Mouse (Mus musculus) mature B cell (primary cell): ENCODE data around the gene Zfp503.

Source experiments
- in situ Hi-C: fragments of 300-500 bp; cut with MboI; formaldehyde crosslinking; loops from 2 replicates; pipeline ENCODE4 v1.14.3; 2019

The Zfp503 gene

DNA sequence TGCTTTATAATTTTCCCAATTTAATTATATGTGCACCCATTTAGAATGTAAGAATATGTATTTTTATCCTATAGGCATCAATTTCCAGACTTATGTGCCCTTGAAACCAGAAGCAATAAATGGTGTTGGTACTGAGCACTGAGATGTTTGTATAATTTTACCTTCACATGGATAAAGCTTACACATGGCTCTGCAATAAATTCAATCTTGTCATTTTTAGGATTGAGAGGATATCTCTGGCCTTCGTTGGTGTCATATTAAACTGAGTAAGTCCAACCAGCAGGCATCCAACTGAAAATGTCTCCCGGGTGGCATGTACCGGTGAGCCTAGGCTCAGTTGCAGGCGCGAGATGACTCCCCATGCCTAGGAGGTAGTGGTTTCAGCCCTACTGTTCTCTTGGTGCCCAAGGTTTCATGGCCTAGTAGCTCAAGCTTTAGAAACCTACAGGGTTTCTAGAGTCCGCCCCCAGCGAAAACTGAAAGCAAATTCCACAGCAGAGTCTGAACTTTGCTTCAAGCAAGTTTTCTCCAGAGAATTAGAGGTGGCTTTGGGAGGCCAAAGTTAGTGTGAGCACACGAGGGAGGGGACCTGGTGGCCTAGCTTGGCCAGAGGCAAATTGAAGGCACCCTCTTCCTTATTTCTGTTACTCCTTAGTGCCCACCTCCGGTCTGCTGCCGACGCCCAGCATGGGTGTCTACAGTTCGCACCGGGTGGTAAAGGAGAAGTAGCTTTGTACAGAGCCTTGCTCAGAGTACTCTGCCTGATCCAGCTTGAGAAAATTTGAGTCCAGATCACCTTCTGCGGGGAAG lies 4.1 kb upstream of the Zfp503 start:
- in situ Hi-C loops: no loop called here

DNA sequence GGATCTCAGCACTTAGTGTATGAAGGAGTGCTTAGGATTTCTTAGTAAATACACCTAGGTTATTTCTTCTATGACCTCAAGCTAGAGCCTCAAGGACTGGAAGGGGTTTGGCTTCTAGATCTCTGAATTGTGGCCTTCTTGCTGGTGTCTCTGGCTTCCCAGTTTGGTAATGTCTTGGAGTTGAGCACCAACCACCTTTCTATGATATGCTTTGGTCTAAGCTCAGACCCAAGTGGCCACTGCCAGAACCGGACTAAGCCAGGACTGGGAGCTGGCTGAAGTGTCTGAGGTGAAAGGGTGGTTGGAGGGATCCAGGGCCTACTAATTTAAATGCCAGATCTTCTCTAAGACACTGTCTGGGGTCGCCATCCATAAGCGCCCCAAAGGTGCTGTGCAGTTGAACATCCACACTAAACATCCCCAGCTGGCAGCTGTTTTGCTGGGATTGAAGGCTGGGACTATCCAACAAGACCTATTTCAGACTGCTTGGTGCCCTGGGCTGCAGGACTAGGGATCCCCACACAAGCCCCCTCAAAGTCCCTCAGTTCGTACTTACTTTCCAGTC lies 3.0 kb upstream of the Zfp503 start:
- in situ Hi-C loops: no loop called here

DNA sequence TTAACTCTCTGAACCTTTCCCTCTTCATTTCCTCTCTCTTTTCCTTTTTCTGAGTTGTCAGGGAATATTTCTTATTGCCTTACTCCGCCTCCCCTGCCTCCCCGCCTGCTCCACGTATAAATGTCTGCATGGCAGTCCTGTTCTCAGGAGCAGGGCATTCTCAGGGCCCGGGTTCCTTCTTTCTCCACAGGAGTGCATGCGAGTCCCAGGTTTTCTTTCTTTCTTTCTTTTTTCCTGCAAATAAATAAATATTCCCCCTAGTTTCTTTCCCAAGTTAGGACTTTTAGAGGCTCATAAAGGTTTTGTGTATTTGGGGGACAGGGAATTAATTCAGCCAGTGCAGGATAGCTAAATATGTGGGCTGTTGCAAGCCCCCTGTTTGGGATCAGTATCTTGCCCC lies 2.5 kb upstream of the Zfp503 start:
- in situ Hi-C loops: no loop called here

DNA sequence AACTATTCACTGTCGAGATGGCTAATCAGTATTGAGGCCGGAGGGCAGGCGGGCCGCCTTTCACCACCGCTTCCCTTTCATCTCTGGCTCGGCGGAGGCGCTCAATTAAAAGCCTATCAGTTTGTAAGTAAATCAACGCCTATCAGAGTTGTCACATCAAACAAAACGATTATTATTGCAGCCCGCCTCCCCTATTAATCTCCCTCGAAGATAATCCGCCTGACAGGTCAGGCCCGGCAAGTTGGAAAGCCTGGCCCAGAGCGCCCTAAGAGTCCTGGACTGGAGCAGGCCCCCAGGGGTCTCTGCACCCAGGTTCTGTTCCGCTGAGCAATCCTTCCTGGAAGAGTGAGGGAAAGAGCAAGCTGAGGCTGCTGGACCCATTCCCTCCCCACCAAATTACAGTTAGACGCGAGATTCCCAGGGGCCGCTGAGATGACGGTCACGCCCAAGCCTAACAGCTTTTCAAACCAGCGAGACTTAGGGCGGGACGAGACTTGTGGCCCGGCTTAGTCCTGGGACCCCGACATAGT lies 1.9 kb upstream of the Zfp503 start:
- in situ Hi-C loops: no loop called here

DNA sequence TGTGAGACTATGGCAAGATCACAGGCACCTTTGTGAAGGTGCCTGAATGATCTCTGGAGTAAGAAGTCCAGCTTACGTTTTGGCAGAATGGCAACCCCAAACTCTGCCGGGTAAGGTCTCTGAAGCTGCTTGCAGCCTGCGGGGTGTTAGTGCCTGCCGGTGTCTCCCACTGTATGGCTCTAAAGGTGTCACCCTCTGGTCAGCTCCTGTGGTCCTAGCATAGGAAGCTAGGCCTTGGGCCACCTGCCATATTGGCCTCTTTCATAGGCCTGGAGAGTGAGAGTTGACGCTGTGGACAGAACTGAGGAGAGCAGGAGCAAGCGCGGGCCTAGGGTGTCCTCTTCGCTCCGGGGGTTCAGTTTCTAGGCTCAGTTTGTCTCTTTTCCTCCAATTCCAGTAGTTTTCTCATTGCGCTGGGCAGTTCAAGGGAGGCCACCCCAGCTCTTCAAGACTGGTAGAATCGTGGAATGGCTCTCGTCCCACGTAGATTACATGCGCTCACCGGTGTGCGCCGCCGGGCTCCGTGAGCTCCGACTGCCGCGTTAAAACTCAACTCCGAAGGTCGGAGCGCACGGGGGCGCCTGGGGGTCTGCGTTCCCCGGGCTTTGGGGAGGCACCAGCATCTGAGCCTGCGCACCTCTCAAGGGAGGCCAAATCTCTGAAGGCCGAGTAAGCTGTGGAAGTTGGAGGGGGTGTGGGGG lies 1.1 kb upstream of the Zfp503 start:
- in situ Hi-C loops: no loop called here

DNA sequence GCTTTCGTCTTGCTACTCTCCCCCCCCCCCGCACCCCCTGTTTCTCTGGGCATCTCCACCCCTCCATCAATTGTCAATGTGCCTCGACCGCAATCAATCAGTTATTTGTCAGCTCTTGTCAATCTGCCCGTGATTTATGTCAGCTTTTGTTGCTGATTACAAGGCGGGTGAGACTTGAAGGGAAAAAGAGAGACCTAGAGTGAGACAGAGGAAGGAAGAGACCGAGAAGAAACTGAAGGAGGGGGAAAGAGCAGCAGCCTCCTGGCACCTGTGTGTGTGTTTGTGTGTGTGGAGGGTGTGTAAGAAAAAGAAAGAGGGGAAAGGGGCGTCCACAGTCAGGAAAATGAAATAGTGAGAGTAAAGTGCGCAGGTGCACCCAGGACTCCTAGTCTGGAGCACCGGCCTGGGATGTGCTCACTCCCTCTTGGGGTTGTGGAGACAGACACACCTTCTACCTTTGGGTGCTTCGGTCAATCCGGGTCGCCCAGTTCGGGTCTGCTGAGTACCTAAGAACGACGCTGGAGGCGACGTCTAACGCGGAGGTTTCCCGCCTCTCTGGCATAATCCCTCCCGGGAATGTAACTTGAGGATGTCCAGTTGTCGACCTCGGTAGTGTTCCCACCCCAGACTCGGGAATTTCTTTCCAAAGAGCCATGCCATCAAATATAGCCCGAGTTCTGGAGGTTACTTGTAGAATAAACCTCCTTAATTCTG lies 667 bp downstream of the Zfp503 start:
- in situ Hi-C loops: no loop called here

DNA sequence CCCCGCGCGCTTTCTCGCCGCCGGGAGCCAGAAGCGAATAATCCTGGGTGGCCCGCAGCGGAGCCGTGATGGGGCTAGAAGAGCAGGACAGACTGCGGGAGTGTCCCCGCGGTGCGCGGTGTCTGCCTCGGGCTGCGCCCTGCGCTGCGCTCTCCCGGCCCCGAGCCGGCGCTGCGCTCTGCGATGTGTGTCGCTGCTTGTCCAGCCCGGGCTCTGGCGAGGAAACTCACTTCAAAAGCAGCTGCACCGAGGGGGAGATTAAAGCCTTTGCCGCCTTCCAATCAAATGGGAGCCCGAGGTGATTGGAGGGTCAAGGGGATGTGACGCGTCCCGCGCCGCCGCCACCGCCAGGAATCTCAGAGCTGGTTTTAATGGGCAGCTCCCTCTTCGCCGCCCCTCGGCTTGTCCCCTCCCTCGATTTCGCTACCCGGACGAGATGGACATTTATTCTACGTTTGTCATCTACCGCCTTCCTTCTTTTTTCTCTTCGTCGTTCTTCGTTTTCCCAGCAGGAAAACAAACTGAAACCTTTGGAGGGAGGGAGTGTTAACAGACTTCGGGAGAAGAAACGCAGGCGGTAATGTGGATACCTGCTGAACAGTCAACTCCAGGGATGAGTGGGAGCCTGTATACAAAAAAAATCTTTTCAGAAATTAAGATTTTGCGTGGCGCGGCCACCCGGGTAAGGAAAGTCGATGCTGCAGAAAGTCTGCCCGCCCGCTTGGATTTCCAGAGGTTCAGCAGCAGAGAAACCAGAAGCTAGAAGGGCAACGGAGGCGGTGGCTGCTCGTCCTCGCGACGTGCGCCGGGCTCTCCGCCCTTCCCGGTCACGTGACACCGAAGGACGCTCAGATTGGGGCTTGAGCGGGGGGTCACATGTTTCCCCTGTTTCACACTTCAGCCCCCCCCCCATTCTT lies 1.5 kb downstream of the Zfp503 start:
- in situ Hi-C loops: no loop called here

DNA sequence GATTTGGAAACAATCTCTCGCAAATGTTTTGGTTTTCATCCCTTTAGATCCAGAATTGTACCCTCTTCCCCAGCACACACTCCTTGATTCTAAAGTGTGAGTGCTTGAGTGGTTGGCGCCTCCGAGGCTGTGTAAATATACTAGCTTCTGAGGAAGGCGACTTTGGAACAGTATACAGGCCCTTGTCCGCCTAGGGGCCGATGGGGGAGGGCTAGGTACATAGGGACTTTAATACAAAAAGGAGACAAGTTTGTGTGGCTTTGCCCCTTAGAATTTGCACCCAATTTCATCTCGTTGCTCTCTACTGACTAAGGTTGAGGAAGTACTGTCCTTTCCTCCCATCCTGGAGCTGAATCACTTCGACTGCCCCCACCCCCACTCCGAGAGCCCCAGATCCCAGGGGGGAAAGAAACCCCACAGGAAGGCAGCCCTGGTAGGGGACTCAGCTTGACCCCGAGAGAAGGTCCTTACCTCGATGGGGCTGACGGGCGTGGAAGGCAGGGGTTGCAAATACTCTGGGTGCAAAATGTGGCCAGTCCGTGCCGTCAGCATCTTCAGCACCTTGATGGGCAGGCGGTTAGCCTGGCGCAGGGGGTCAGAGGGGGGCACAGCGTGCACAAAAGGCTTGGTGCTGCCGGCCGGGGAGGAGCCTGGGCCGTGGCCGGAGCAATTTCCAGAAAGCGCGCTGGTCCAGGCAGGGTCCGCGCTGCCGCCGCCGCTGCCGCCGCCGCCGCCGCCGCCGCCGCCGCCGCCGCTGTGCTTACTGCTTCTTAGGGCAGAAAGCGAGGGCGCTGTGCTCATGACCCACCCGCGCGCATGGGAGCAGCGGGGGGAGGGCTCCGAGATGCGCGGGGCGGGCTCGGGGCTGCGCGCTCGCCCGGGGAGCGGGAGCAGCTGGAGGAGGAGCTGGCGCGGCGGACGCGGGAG lies 2.4 kb downstream of the Zfp503 start:
- in situ Hi-C loops: no loop called here

DNA sequence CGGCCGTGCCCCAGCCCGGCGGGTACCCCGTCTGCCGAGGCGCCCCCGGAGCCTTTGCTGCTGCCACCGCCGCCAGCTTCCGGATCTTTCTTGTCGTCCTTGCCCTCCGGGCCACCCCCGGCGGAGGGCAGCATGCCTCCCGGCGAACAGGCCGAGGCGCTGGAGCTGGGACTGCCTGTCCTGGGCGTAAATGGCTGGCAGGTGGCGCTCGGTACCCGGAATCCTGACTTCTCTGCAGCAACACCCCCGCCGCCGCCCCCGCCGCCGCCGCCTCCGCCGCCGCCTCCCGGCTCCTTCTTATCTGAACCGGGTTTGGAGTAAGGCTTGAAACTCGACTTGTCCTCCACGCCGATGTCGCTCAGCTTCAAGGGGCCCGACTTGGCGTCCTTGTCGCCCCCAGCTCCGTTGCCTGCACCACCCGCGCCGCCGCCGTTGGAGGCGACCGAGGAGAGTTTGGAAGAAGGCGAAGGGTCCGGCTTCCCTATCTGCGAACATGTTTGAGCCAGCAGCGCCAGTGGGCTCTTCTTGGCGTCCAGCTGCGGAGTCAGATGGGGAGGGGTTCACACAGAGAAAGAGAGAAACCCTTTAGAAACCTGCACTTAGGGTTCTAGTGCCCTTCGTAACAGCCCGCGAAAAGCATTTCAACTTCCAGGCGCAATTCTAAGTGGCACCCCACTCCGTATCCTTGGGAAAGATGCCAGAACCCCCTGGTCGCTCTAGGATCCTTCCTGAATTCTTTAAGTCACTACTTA lies 3.2 kb downstream of the Zfp503 start:
- in situ Hi-C loops: no loop called here

DNA sequence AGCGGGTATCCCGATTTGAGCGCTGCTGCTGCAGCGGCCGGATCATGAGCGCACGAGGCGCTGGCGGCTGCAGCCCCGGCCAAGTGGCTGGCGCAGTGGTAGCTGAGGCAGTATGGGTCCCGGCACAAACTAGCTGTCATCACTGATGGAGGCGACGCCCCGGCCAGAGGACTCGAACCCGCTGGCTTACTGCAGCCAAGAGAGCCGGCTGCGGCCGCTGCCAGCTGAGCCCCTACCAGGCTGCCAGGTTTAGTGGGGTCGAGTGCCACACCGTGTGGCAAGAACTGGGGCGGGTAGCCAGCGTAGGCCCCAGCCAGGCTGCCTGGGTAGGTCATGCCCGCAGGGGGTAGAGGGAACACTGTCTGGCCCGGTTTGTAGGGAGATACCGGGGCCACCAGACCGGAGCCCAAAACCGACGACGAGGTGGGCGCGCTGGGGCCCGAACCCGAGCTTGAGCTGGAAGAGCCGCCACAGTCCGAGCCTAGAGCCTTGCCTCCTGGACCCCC lies 3.9 kb downstream of the Zfp503 start:
- in situ Hi-C loops: no loop called here

DNA sequence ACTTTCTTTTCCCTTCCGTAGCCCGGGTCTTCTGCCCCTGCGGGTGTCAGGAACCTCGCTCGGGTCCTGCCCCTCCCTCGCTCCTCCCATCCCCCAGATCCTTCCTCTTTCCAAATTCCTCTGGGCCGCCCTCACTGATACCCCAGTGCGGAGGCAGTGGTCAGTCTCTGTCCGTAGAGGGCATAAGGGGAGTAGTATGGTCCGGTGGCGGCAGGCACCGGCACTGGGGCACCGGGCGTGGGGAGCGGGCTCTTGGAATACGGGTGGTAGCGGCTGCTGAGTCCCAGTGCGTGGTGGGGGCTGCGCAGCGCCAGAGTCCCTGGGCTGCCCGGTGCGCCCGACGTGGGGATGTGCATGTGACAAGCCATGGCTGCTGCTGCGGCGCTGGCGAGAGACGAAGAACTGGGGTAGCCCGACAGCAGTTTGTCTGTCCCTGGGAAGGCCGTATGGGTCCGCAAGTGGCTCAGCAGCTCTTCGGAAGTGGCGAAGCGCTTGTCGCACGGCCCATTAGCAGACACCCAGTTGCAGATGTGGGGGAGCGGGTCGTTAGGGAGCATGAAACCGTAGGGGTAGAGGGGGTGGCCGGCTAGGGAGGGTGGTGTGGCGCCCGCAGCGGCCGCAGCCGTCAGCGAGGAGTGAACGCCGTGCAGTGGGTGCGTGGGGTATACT lies 4.5 kb downstream of the Zfp503 start:
- in situ Hi-C loops: no loop called here

DNA sequence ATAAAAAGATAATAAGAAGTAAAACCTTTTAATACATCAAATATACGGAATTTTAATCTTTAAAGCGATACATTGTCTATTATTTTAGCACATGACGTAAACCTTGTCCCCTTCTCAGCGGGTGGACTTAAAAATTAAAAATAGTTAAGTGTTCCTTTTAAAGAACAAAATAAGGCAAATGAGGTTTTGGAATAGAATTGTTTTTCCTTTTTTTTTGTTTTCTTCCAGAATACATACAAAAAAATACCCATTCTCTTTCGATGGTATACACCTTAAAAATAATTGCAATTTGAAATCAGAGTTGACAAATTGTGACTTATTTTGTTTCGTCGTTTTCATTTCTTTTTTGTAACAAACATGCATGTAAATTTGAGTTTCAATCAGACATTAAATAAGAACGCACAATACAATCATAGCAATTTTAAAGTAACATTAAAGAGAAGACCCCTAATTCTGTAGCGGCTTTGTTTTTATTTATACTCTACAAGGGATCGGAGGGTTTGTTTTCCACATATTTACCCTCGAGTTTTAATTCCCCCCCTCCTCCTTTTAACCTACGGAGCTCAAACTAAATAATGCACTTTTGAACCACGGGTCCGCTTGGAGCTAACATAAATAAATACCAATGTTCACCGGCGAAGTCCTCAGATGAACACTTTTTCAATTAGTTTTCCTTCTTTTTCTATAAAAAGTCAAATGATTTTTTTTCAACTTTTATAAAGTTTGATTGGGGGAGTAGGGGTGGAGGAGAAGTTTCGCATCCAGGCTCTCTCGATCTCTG lies 5.3 kb downstream of the Zfp503 start:
- in situ Hi-C loops: no loop called here

DNA sequence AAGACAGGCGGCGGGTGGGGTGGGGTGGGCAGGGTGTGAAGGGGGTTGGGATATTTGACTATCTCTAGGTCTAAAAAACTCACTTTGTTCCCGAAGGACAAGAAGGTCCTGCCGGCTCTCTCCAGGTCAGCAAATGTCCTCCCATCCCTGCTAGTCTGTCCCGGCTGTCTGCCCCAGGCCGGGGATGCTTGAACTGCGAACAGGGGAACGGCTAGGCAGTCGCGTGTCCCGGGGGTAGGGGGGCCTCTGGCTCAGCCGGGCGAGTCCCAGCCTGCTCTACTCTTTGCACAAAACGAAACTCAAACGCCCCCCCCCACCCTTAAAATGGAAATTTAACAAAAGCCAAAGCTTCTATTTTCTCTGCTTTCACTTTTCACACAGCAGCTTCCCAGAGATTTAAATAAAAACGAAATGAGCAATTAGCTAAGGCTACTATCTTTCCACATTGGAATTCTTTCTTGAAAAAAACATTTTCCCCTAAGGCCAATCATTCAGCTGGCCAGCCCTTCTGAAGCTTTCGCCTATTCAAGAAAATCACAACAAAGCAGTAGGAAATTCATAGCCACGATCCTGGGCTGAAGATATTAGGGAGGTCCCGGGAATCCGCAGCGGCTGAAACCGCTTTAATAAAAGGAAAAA lies 6.0 kb downstream of the Zfp503 start:
- in situ Hi-C loops: no loop called here

DNA sequence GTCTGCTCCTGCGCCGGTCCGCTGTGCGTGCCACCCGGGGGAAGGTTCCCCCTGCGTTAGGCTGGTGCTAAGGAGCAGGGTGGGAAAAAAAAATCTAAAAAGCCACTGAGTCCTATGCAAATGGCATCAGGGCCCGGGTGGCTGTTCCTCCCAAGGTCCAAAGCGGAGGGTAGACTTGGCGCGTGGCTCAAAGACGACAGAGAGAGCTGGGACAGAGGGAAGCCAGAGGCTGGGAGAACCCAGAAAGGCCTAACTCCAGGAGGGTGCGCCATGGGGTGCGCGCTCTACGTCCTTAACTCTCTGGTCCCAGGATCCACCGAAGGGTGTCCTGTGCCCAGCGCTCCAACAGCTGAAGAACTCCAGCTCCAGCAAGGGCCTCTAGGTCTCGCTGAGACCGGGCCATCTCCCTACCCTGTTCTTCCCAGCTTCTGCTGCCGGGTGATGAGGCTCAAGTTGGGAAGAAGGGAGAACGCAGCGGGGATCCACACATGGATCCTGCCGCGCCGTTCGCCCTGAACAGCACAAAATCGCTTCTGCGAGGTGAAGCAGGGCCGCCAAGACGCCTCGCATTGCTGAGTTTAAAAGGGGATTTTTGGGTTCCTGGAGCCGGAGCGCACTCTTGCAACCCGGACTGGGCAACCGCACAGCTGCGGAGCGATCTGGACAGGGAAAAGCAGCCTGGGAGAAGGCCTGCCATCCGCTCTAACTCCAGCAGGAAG lies 6.7 kb downstream of the Zfp503 start:
- in situ Hi-C loops: no loop called here

DNA sequence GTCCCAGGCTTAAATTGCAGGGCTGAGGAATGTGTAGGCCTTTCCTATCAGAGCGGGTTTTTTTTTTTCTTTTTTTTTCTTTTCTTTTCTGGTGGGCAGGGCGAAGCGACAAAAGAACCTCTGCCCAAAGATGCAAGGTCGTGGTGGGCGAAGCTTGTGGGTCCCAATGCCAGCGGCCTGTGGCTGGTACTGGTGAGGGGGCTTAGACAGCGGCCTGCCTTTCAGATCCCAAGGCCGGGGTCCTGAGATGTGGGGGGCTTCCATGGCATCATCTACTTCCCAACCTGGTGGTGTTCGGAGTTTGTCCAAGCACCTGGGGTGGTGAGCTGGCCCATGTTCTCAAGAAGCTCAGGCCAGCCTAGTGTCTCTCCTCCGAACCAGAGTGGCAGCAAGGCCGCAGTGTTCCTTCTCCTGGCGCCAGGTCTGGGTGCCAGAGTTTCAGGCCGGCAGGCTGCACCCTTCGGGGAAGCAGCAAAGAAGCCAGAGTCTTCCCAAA lies 7.3 kb downstream of the Zfp503 start:
- in situ Hi-C loops: no loop called here

DNA sequence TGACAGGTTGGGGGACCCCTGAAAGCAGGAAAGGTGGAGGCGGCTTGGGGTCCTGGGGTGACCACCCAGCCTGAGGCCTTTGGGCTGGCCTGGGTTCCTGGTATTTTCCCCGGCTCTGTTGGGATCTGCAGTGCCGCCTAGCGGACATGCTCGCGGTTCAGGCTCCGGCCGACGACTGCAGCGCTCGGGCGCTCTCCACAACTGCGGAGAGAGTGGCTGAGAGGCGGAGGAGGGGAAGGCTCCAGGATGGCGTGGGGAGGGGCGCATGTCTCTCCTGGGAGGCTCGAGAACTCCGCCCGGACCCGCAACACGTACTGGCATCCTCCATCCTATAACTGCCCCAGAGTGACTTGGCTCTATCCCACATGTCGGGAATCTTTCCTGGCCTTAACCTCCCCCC lies 7.9 kb downstream of the Zfp503 start:
- in situ Hi-C loops: no loop called here
